15 mouse cellular contexts compared by ENCODE assay signal in the genomic region with DNA sequence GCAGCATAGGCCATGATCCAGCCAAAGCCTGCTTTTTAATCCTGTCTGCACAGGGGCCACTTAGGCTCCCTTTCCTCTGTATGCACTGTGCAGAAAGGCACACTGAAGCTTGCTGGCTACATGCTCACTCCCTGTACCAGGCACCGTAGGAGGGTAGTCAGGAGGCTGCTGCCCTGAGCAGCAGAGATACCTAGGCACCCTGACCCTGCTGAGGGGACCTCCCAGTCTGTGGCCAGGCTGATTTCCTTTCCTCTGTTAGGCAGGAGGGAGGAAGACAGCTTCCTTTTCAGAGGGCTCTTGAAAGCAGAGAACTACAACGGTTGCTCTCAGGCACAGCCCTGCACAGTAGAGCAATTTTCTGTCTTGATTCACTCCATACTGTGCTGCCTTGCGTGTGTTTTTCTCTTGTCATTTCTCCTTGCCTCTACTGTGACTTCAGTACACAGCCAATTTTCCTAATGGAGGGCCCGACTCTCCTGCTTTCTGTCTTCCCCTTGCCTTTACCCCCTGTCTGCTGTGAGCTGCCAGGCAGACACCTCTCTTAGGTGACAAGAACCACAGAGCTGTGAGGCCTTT. TPM values are rescaled to one million over a fixed set of nuclear protein-coding genes. Genes with fewer than 3 reads are reported as not detected.
DNase-seq lines count a peak whose midpoint lies in the region; ATAC-seq and TF ChIP-seq lines count a peak whose summit lies in the region.
"Had no signal": no experiment of that assay in that cellular context is flagged by ENCODE, and none has a peak within 500 bp of the region (broad histone marks: within the 10 kb centered on the region; RNA-seq: fewer than 3 reads in every experiment).

No protein-coding gene starts in this region.

- H3K4me1 ChIP-seq in hindbrain, embryonic 14.5 days (replicated peaks; ENCODE audit: control insufficient read depth, insufficient read depth, low read length) = no peaks in the 10 kb centered on the region
- H3K4me1 ChIP-seq in hindbrain, embryonic 11.5 days (replicated peaks; ENCODE audit: control insufficient read depth, insufficient read depth, low read length) = 0 out of 2 replicates have a peak, but pooled peaks cover 2% of the 10 kb centered on the region
- H3K4me1 ChIP-seq in G1E (ENCODE audit: insufficient read depth, low read depth, low read length) = peaks cover 35% of the 10 kb centered on the region

- TF ChIP-seq CTCF in G1E (IDR thresholded peaks at IDR 0.05; ENCODE audit: low read depth, low read length) = no peak

- ATAC-seq in hindbrain, embryonic 14.5 days (ENCODE audit: low FRiP score) = no peak
- ATAC-seq in hindbrain, embryonic 11.5 days (ENCODE audit: low FRiP score) = no peak
- ATAC-seq in G1E (ENCODE audit: extremely low read depth, insufficient number of reproducible peaks, low FRiP score, poor library complexity, severe bottlenecking) = peak; percentile 37
- peak; percentile 35 for ATAC-seq in granulocyte monocyte progenitor cell, adult 5-6 weeks (replicated peaks; ENCODE audit: poor library complexity, severe bottlenecking)
- ATAC-seq: forebrain, embryonic 15.5 days; lung, postnatal 0 days had no signal

- H3K27me3 ChIP-seq in hindbrain, embryonic 14.5 days (ENCODE audit: control insufficient read depth, insufficient read depth, low read length) = peaks cover 72% of the 10 kb centered on the region
- peaks cover 44% of the 10 kb centered on the region for H3K27me3 ChIP-seq in hindbrain, embryonic 11.5 days (ENCODE audit: control insufficient read depth, insufficient read depth, low read length)
- no peaks in the 10 kb centered on the region; the same call in 1 of the 2 replicates for H3K27me3 ChIP-seq in G1E (ENCODE audit: insufficient read depth, low read length)

- H3K27ac ChIP-seq in hindbrain, embryonic 14.5 days = peak overlapping the region; percentile 63; the same call in 1 of the 2 replicates
- H3K27ac ChIP-seq in hindbrain, embryonic 11.5 days (ENCODE audit: low read depth, low read length) = no peak overlapping the region
- H3K27ac ChIP-seq: forebrain, embryonic 15.5 days had no signal

- intact Hi-C loops in left cerebral cortex, postnatal 25 days (cut with DNase I) = no loop called here

- peak overlapping the region; percentile 30; the same call in 1 of the 2 replicates for H3K4me3 ChIP-seq in hindbrain, embryonic 14.5 days (replicated peaks; ENCODE audit: low read length)
- no peak overlapping the region for H3K4me3 ChIP-seq in hindbrain, embryonic 11.5 days (ENCODE audit: low read depth, low read length)
- H3K4me3 ChIP-seq in G1E (ENCODE audit: low read depth, low read length) = no peak overlapping the region
- H3K4me3 ChIP-seq: forebrain, embryonic 15.5 days had no signal

- H3K36me3 ChIP-seq in hindbrain, embryonic 14.5 days (replicated peaks; ENCODE audit: control insufficient read depth, insufficient read depth) = no peaks in the 10 kb centered on the region
- no peaks in the 10 kb centered on the region for H3K36me3 ChIP-seq in hindbrain, embryonic 11.5 days (ENCODE audit: control insufficient read depth, insufficient read depth, low read length)
- H3K36me3 ChIP-seq in G1E (replicated peaks) = peaks cover 52% of the 10 kb centered on the region
- H3K36me3 ChIP-seq: forebrain, embryonic 15.5 days had no signal

- H3K9ac ChIP-seq in hindbrain, embryonic 14.5 days = peak overlapping the region; percentile 16
- H3K9ac ChIP-seq in hindbrain, embryonic 11.5 days (ENCODE audit: low read depth, low read length) = no peak overlapping the region
- H3K9ac ChIP-seq: forebrain, embryonic 15.5 days had no signal

- no peak for DNase-seq in hindbrain, embryonic 14.5 days (ENCODE audit: low spot score)
- DNase-seq in hindbrain, embryonic 11.5 days (ENCODE audit: low spot score) = no peak
- no peak for DNase-seq in G1E (ENCODE audit: low spot score)
- peak; percentile 53 to 74 for DNase-seq in natural killer cell, adult 2 months (ENCODE audit: low spot score in 2 of 2)
- no peak for DNase-seq in left cerebral cortex, postnatal 25 days (ENCODE audit: low spot score in 2 of 2)
- no peak for DNase-seq in lung, postnatal 10 days
- DNase-seq in cerebellum, adult 9-10 months = no peak
- DNase-seq: adrenal gland, postnatal 25 days; cerebellum, postnatal 14 days had no signal

- H3K4me2 ChIP-seq in hindbrain, embryonic 14.5 days (replicated peaks) = peak overlapping the region; percentile 53
- no peak overlapping the region for H3K4me2 ChIP-seq in hindbrain, embryonic 11.5 days (replicated peaks; ENCODE audit: low read depth, low read length)
- H3K4me2 ChIP-seq: forebrain, embryonic 15.5 days had no signal

- 21% methylated on average over 4 of the region's 4 CpGs for WGBS in hindbrain, embryonic 14.5 days
- 20% methylated on average over 4 of the region's 4 CpGs for WGBS in hindbrain, embryonic 11.5 days

- H3K9me3 ChIP-seq in hindbrain, embryonic 14.5 days (ENCODE audit: control insufficient read depth, low read length) = no peaks in the 10 kb centered on the region
- no peaks in the 10 kb centered on the region for H3K9me3 ChIP-seq in hindbrain, embryonic 11.5 days (ENCODE audit: control insufficient read depth, low read length)
- H3K9me3 ChIP-seq in G1E (replicated peaks) = no peaks in the 10 kb centered on the region
- H3K9me3 ChIP-seq: forebrain, embryonic 15.5 days had no signal

RNA-seq across cellular contexts. Expression of a gene that starts 9.8 kb away (rescaled TPM):
- 0.36 and 0.52 TPM in 2 replicates for polyA plus RNA-seq in hindbrain, embryonic 14.5 days (2014; fragmentation: Nextera tagmentation; extraction: Ambion mirVana)
- 0.24 and 0.71 TPM in 2 replicates for polyA plus RNA-seq in hindbrain, embryonic 11.5 days (2014; fragmentation: Nextera tagmentation; extraction: Ambion mirVana)
- not detected in 2 replicates for total RNA-seq in G1E (2014; fragmentation: Nextera tagmentation)
- not detected in 2 replicates for total RNA-seq in G1E (2017)
- not detected in 2 replicates for polyA plus RNA-seq in G1E (2012)
- not detected in 2 replicates for total RNA-seq in granulocyte monocyte progenitor cell, adult 5-6 weeks (2014; fragmentation: Nextera tagmentation)
- not detected in 2 replicates for total RNA-seq in granulocyte monocyte progenitor cell, adult 5-6 weeks (2017)
- total RNA-seq in left cerebral cortex, postnatal 25 days (2021) = not detected
- total RNA-seq: left cerebral cortex, adult 8-10 months had no signal
- polyA plus RNA-seq: forebrain, embryonic 15.5 days; heart, postnatal 0 days; lung, postnatal 0 days; stomach, embryonic 16.5 days had no signal

RNA-seq across cellular contexts. Expression of a gene that starts 18.1 kb away (rescaled TPM):
- polyA plus RNA-seq in hindbrain, embryonic 14.5 days (2014; fragmentation: Nextera tagmentation; extraction: Ambion mirVana) = 1.1 and 1.2 TPM in 2 replicates
- 1.6 and 3.3 TPM in 2 replicates for polyA plus RNA-seq in hindbrain, embryonic 11.5 days (2014; fragmentation: Nextera tagmentation; extraction: Ambion mirVana)
- total RNA-seq in G1E (2014; fragmentation: Nextera tagmentation) = 12.2 and 13.6 TPM in 2 replicates
- 3.9 and 5.0 TPM in 2 replicates for total RNA-seq in G1E (2017)
- 2.9 and 4.9 TPM in 2 replicates for polyA plus RNA-seq in G1E (2012)
- total RNA-seq in granulocyte monocyte progenitor cell, adult 5-6 weeks (2014; fragmentation: Nextera tagmentation) = not detected in 2 replicates
- not detected in 2 replicates for total RNA-seq in granulocyte monocyte progenitor cell, adult 5-6 weeks (2017)
- total RNA-seq in left cerebral cortex, postnatal 25 days (2021) = not detected
- total RNA-seq: adrenal gland, postnatal 25 days; left cerebral cortex, adult 8-10 months had no signal
- polyA plus RNA-seq: forebrain, embryonic 15.5 days; heart, postnatal 0 days; lung, postnatal 0 days; stomach, embryonic 16.5 days had no signal

RNA-seq across cellular contexts. Expression of a gene that starts 18.6 kb away (rescaled TPM):
- polyA plus RNA-seq in hindbrain, embryonic 14.5 days (2014; fragmentation: Nextera tagmentation; extraction: Ambion mirVana) = 28.2 and 29.0 TPM in 2 replicates
- polyA plus RNA-seq in hindbrain, embryonic 11.5 days (2014; fragmentation: Nextera tagmentation; extraction: Ambion mirVana) = 18.6 and 22.9 TPM in 2 replicates
- 13.5 and 19.2 TPM in 2 replicates for total RNA-seq in G1E (2014; fragmentation: Nextera tagmentation)
- 1.9 TPM in 2 replicates for total RNA-seq in G1E (2017)
- 17.8 and 18.4 TPM in 2 replicates for polyA plus RNA-seq in G1E (2012)
- total RNA-seq in granulocyte monocyte progenitor cell, adult 5-6 weeks (2014; fragmentation: Nextera tagmentation) = 17.0 TPM in 1 of 2 replicates, not detected in the other
- not detected in 2 replicates for total RNA-seq in granulocyte monocyte progenitor cell, adult 5-6 weeks (2017)
- total RNA-seq in left cerebral cortex, postnatal 25 days (2021) = not detected

Comparison
In these comparisons a context has a peak if more than half of its experiments do, and no peak if none do; other contexts are left out.
1. ATAC-seq: peak in G1E (single experiment) and granulocyte monocyte progenitor cell, adult 5-6 weeks (single experiment); none in hindbrain, embryonic 14.5 days (single experiment) and hindbrain, embryonic 11.5 days (single experiment).
2. DNase-seq: peak in natural killer cell, adult 2 months (2 of 2); none in hindbrain, embryonic 14.5 days (single experiment), hindbrain, embryonic 11.5 days (single experiment), G1E (single experiment), left cerebral cortex, postnatal 25 days (0 of 2), lung, postnatal 10 days (single experiment) and cerebellum, adult 9-10 months (single experiment).
3. RNA of a gene that starts 18.1 kb away (total RNA-seq): 3.9 to 13.6 TPM in G1E; not detected in granulocyte monocyte progenitor cell, adult 5-6 weeks and not detected in left cerebral cortex, postnatal 25 days; every median in the first group is over 4 times any median in the second.